Mouse (Mus musculus): ENCODE measurements around the gene Gm4131.

GRCm38 (mm10) chr14:62468119-62468752 is 98.5 kb downstream of the Gm4131 start:
- no peak for TF ChIP-seq POLR2A (IDR thresholded peaks at IDR 0.05; ENCODE audit: extremely low read depth, insufficient read depth, low read length)
- no peak for TF ChIP-seq CTCF (IDR thresholded peaks at IDR 0.05; ENCODE audit: extremely low read depth, insufficient read depth, low read length)
